Mouse (Mus musculus) monocyte, adult 5-6 weeks (primary cell): Measurements from ENCODE around the gene Slc7a6os. TPM values are rescaled to one million over a fixed set of nuclear protein-coding genes. Genes with fewer than 3 reads are reported as not detected.

Experiments
- total RNA-seq: library from RNA; stranded (forward); fragments of 200-1000, 200-491, 200-594 nt; gene quantifications from 3 replicates; pipeline ENCODE4 v1.2.3, GENCODE M21; 2017

Gene Slc7a6os
- total RNA-seq, 1 experiment from 2014 or later: 65.9 TPM

Other genes starting within 250 kb of the Slc7a6os start
- 2.7 to 13.5 TPM (median 8.1 TPM) in 3 replicates for gene Slc12a4, start 244.8 kb downstream of the Slc7a6os start, total RNA-seq
- gene Dpep3, start 231.5 kb downstream of the Slc7a6os start, total RNA-seq: 0.96 to 1.7 TPM (median 0.97 TPM) in 3 replicates
- gene Dus2, start 219.6 kb downstream of the Slc7a6os start, total RNA-seq: 4.4 to 16.1 TPM (median 14.3 TPM) in 3 replicates
- gene Dpep2nb, start 205.0 kb downstream of the Slc7a6os start, total RNA-seq: 1.2 to 2.1 TPM (median 1.3 TPM) in 3 replicates
- gene Ddx28, start 199.1 kb downstream of the Slc7a6os start, total RNA-seq: 25.7 to 34.8 TPM (median 33.9 TPM) in 3 replicates
- 69.7 to 114 TPM (median 95.6 TPM) in 3 replicates for gene Nfatc3, start 152.1 kb downstream of the Slc7a6os start, total RNA-seq
- gene Esrp2, start 74.0 kb downstream of the Slc7a6os start, total RNA-seq: not detected in 3 replicates
- 7.7 to 8.6 TPM (median 8.2 TPM) in 3 replicates for gene Pla2g15, start 60.5 kb downstream of the Slc7a6os start, total RNA-seq
- 11.1 to 13.3 TPM (median 13.1 TPM) in 3 replicates for gene Slc7a6, start 42.1 kb downstream of the Slc7a6os start, total RNA-seq
- gene Prmt7, start within 50 bp of the Slc7a6os start, total RNA-seq: 9.3 to 14.4 TPM (median 10.9 TPM) in 3 replicates
- gene Smpd3, start 127.1 kb upstream of the Slc7a6os start, total RNA-seq: 0.48 to 1.1 TPM in 2 of 3 replicates, not detected in the other
- 8.2 to 12.2 TPM (median 11.8 TPM) in 3 replicates for gene Zfp90, start 204.4 kb upstream of the Slc7a6os start, total RNA-seq